Mouse (Mus musculus): ENCODE data around the gene Tsen15.

GRCm38 (mm10) chr1:152414451-152414850, 28.0 kb upstream of the Tsen15 start:
- TF ChIP-seq MYOD1 (IDR thresholded peaks at IDR 0.05; ENCODE audit: control insufficient read depth in 1 of 3, insufficient read length in 2 of 3, low read depth in 2 of 3) (no peak), POLR2A (IDR thresholded peaks at IDR 0.05; ENCODE audit: insufficient read length, low read depth) (no peak), MYOG (IDR thresholded peaks at IDR 0.05; ENCODE audit: control insufficient read depth in 1 of 3, insufficient read depth in 1 of 3, insufficient read length in 2 of 3, low read depth in 2 of 3) (no peak), E2F4 (IDR thresholded peaks at IDR 0.05; ENCODE audit: insufficient read depth) (no peak), TCF12 (IDR thresholded peaks at IDR 0.05; ENCODE audit: insufficient read depth, poor library complexity, severe bottlenecking) (no peak), TCF3 (IDR thresholded peaks at IDR 0.05; ENCODE audit: insufficient read length, low read depth) (no peak), CEBPB (IDR thresholded peaks at IDR 0.05; ENCODE audit: insufficient read depth, poor library complexity, severe bottlenecking) (no peak), SRF (IDR thresholded peaks at IDR 0.05; ENCODE audit: control insufficient read depth, insufficient read length, low read depth) (no peak), POLR2AphosphoS2 (IDR thresholded peaks at IDR 0.05; ENCODE audit: insufficient read length, low read depth) (no peak)
